Mouse (Mus musculus): ENCODE results near the gene Llgl2.

The Llgl2 gene

GRCm38 (mm10) chr11:115881002-115881401 is 57.2 kb downstream of the Llgl2 start:
- DNase-seq: peak; percentile 49

GRCm38 (mm10) chr11:115883251-115883650 is 59.4 kb downstream of the Llgl2 start:
- no peak for DNase-seq

DNA sequence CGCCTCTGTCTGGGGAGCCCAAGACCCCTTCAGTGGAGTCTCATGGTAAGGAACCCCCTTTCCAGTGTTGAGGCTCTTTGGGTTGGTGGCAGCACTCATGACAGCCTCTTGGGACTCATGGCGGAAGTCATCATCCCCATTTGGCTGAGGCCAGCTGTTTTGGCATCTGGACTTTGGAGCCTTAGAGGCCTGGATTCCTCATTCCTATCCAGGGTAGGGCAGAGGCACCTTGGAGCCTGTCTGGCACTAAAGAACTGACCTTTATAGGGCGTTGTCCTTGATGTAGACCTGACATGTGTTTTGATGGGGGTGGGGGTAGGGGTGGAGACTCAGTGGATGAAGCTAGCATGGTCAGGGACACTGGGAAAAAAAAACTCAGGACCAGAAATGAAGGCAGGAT is 60.5 kb downstream of the Llgl2 start:
- peak; percentile 25 for DNase-seq

DNA sequence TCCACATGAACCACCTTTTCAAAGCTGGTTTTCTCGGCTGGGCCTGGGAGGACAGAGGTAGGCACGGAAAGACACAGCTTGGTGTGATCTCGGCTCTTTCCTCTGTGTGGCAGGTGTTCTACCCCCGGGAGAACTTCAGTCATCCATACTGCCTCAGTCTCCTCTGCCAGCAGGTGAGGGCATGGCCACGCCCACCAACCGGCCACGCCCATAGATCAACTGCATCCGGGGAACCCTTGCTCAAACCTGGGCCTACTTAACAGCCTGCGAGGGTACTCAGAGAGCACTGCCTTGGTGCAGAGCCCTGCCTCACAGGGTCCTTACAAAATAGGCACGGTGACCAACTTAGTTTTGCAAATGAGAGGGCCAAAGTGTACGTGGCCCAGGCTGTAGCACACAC is 61.4 kb downstream of the Llgl2 start:
- DNase-seq: no peak

GRCm38 (mm10) chr11:115886446-115886845 is 62.6 kb downstream of the Llgl2 start:
- no peak for DNase-seq

GRCm38 (mm10) chr11:115888020-115888419 is 64.2 kb downstream of the Llgl2 start:
- no peak for DNase-seq

GRCm38 (mm10) chr11:115889159-115889558 is 65.3 kb downstream of the Llgl2 start:
- DNase-seq: no peak

- no peak for DNase-seq
These were observed 68.4 kb downstream of the Llgl2 start for GRCm38 (mm10) chr11:115892213-115892612.

DNA sequence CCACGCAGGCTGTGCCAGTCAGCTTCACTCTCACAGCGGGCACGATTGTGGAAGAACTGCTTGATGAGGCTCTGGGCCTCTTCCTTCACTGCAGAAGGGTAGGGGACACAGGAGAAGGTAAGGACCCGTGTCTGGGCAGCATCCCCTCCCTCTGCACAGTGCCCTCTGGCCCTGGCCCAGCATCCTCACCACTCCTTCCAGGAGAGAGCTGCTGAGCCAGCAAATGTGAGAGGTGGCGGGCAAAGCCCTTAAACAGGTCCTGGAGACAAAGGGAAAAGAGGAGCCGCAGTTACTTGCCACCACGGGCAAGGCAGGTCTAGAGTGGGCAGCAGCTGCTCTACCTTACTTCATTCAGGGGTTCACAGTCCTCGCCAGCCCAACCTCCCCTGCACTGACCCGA is 69.2 kb downstream of the Llgl2 start:
- no peak for DNase-seq

DNA sequence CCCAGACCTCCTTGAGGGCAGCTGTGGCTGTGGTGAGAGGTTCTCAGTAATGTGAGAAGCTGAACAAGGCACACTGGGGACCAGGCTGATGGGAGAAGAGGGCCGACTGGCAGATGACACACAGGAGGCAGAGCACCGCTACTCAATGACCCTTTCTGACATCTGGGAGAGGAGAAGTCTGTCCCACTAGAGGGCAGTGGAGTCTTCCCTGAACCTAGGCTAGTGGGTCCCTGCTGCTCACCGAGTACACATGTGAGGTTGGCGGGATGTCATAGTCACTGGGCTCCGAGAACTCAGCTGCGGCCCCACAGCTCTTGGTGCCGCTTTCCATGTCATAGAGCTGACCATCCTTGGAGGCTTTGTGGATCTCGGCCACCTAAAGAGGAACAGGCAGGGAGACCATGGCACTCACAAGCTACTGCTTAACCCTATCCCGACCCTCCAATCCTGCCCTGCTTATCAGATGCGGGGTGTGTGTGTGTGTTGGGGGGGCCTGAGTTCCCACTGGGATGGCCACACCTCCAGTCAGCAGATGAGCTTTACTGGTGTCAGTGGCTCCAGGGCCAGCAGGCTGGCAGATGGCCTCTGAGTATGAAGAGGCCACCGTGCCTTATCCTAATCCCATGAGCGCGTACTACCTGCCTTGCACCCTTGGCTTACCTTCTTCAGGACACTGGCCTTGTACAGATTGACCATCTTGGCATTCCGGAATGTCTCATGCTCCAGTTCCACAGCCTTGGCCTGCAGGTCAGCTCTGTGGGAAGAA is 71.1 kb downstream of the Llgl2 start:
- DNase-seq: peak; percentile 29

GRCm38 (mm10) chr11:115898446-115898845 is 74.6 kb downstream of the Llgl2 start:
- no peak for DNase-seq

- peak; percentile 46 for DNase-seq
These were observed 75.0 kb downstream of the Llgl2 start for GRCm38 (mm10) chr11:115898886-115899285.

DNA sequence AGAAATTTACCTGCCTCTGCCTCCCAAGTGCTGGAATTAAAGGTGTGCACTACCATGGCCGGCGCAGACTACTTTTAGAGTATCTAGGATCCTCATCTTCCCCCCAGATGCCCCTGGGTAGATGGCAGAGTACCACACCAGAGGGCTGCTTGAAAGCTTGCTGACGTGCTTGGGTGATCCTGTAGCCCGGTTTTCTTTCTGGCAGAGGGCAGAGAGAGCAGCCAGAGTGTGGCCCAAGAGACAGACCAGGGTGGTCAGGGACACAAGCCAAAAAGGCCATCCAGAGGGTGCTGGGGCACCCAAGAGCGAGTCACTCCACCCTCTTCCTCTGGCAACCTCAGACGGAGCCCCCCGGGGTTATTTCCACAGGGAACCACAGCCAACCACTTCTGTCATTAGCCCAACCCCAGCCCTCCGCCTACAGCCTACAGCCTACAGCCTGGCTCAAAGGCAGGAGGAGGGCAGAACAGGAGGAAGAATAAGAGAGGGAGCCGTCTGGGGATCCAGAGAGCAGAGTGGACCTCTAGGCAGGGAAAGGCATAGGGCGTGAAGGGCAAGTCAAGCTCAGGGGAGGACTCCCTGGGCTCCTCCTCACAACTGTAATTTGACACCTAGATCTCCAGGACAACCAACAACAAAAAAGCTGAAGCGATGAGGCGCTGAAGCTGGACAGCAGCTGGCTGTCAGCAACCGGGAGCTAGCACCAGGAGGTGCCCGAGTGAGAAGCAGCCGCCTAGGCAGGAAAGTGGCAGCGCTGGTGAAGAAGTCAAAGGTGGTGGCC is 75.8 kb downstream of the Llgl2 start, which contains the start of gene Smim5:
Gene Smim5, plus strand, starts transcription at position 481 of the 781 bp plus-strand sequence.
- DNase-seq: peak; percentile 68

DNA sequence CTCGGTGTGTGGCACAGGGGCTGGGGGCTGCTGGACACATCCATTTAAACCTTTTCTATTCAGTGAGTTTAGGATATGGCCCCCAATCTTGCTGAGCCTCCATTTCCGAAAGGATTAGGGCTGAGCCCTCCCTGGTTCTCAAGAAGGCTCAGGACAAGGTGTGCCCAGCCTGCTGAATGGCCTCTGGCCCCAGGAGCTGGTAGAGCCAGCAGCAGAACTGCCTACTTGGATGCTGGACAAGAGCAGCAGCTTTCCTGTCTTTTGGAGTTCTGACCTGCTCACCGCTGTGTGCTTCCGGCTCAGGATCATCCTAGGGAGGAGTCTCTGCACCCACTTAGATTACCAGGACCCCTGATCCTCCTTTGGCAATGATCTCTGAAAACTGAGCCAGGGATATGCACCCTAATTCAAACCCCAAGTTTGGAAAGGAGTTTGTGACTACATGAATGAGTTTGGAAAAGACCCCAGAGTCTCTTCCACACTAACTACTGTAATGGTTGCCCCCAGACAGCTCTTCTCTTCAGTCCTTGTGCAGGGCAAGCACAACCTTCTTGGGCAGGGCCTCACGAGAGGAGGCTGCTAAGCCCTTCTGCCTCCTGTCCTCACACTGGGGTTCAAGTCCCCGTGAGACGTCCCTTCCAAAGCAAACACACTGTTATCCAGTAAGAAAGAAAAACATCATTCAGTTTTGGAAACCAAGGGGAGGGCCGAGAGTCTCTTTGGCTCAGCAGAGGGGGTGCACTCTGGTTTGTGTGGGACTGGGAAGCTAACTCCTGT is 76.9 kb downstream of the Llgl2 start:
- DNase-seq: peak; percentile 46

- DNase-seq: no peak
These were observed 77.7 kb downstream of the Llgl2 start for GRCm38 (mm10) chr11:115901338-115902161.

DNA sequence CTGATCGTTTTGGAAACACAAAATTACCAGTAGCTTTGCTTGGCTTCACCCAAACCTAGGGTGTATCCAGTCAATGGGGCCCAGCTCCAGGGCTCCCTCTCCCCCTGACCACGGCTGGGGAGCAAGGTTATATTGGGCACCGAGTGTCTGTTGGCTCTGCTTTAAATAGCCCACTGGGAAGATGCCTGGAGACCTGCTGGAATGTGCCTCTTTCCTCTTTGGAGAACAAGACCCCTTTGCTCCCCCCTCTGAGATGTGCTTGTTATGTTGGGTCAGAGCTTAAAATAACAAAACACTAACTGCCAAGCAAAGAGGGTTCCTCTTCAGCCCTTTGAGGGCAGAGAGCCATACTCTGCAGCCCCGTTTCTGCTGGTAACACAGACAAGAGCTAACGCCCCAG is 78.3 kb downstream of the Llgl2 start:
- DNase-seq: no peak

- DNase-seq: peak; percentile 31
These were observed 79.0 kb downstream of the Llgl2 start for GRCm38 (mm10) chr11:115902831-115903230.

- no peak for DNase-seq
These were observed 79.8 kb downstream of the Llgl2 start for GRCm38 (mm10) chr11:115903384-115904230.

GRCm38 (mm10) chr11:115904231-115904955 is 80.5 kb downstream of the Llgl2 start:
- DNase-seq: peak; percentile 33
